Mouse (Mus musculus) liver, adult 2 months (tissue): ENCODE results near the gene Ergic1.

Source experiments
- CTCF ChIP-seq: fragments of 200-500 bp; IDR thresholded peaks from 2 replicates; pipeline ENCODE4 v1.5.1; 2011; ENCODE audit warnings: low read depth, low read length, control low read depth
- POLR2A ChIP-seq: fragments of 200-500 bp; IDR thresholded peaks from 2 replicates; pipeline ENCODE4 v1.6.1; 2011; ENCODE audit warnings: low read length, control low read depth; ENCODE audit not compliant: insufficient read depth; ENCODE audit errors: extremely low read depth

GRCm38 (mm10) chr17:26531395-26532027 is 29.8 kb upstream of the Ergic1 start:
- TF ChIP-seq POLR2A (no peak), CTCF (no peak)
